Mouse (Mus musculus): ENCODE data around the gene Tvp23a. TPM values are rescaled to one million over a fixed set of nuclear protein-coding genes. Genes with fewer than 3 reads are reported as not detected.

Tvp23a gene
- polyA plus RNA-seq, 1 experiment from 2014 or later = 12.1 TPM

- no peak overlapping the region for H3K4me3 ChIP-seq
- WGBS = 87% methylated on average over 9 of the region's 9 CpGs
- H3K9me3 ChIP-seq = no peaks in the 10 kb centered on the region
- no peak overlapping the region for H3K4me2 ChIP-seq
- peaks cover 91% of the 10 kb centered on the region for H3K36me3 ChIP-seq
- H3K27me3 ChIP-seq = no peaks in the 10 kb centered on the region
- H3K9ac ChIP-seq = no peak overlapping the region
- peaks cover 3% of the 10 kb centered on the region for H3K4me1 ChIP-seq
- H3K27ac ChIP-seq = no peak overlapping the region
- no peak for ATAC-seq (ENCODE audit: insufficient number of reproducible peaks, low FRiP score, low TSS enrichment, low read depth)
Measured at GRCm38 (mm10) chr16:10417723-10418259, 29.4 kb downstream of the Tvp23a start.

- no peaks in the 10 kb centered on the region for H3K9me3 ChIP-seq
- no peak for ATAC-seq (ENCODE audit: insufficient number of reproducible peaks, low FRiP score, low TSS enrichment, low read depth)
- H3K4me3 ChIP-seq = no peak overlapping the region
- 93% methylated on average over 4 of the region's 4 CpGs for WGBS
- no peak overlapping the region for H3K9ac ChIP-seq
- H3K27ac ChIP-seq = no peak overlapping the region
- peaks cover 81% of the 10 kb centered on the region for H3K36me3 ChIP-seq
- no peaks in the 10 kb centered on the region for H3K27me3 ChIP-seq
- H3K4me2 ChIP-seq = no peak overlapping the region
- H3K4me1 ChIP-seq = peaks cover 10% of the 10 kb centered on the region
Measured at GRCm38 (mm10) chr16:10416866-10417265, 30.3 kb downstream of the Tvp23a start.

- 73% methylated on average over 6 of the region's 6 CpGs for WGBS
- H3K27me3 ChIP-seq = no peaks in the 10 kb centered on the region
Measured at GRCm38 (mm10) chr16:10415976-10416375, 31.2 kb downstream of the Tvp23a start.

GRCm38 (mm10) chr16:10411764-10412746 lies 35.1 kb downstream of the Tvp23a start, which contains the start of gene Nubp1:
Nubp1 (plus strand) TSS chr16:10411948.
- Histone ChIP-seq H3K4me2 (peak within 1 kb of the TSS; percentile 73), H3K4me3 (peak within 1 kb of the TSS; percentile 88), H3K36me3 (peaks cover 38% of the 10 kb centered on the region), H3K9ac (peak within 1 kb of the TSS; percentile 79), H3K4me1 (peaks cover 10% of the 10 kb centered on the region), H3K27ac (peak within 1 kb of the TSS; percentile 95), H3K27me3 (no peaks in the 10 kb centered on the region), H3K9me3 (no peaks in the 10 kb centered on the region)
- ATAC-seq (ENCODE audit: insufficient number of reproducible peaks, low FRiP score, low TSS enrichment, low read depth) = peak; percentile 94
- 3% methylated on average over 56 of the region's 56 CpGs for WGBS

More at GRCm38 (mm10) chr16:10415976-10416375, 31.2 kb downstream of the Tvp23a start:
- H3K9me3 ChIP-seq = no peaks in the 10 kb centered on the region
- H3K27ac ChIP-seq = no peak overlapping the region
- H3K36me3 ChIP-seq = peaks cover 72% of the 10 kb centered on the region
- no peak overlapping the region for H3K9ac ChIP-seq
- H3K4me2 ChIP-seq = no peak overlapping the region
- no peak for ATAC-seq (ENCODE audit: insufficient number of reproducible peaks, low FRiP score, low TSS enrichment, low read depth)
- no peak overlapping the region for H3K4me3 ChIP-seq
- peaks cover 10% of the 10 kb centered on the region for H3K4me1 ChIP-seq

- Histone ChIP-seq H3K36me3 (no peaks in the 10 kb centered on the region), H3K4me2 (no peak overlapping the region), H3K27ac (no peak overlapping the region), H3K9ac (no peak overlapping the region), H3K4me1 (peaks cover 8% of the 10 kb centered on the region), H3K27me3 (peaks cover 12% of the 10 kb centered on the region), H3K4me3 (no peak overlapping the region), H3K9me3 (no peaks in the 10 kb centered on the region)
- ATAC-seq (ENCODE audit: insufficient number of reproducible peaks, low FRiP score, low TSS enrichment, low read depth) = no peak
- WGBS = 34% methylated on average over 7 of the region's 7 CpGs
Measured at GRCm38 (mm10) chr16:10399160-10399559, 48.0 kb downstream of the Tvp23a start.

- ATAC-seq (ENCODE audit: insufficient number of reproducible peaks, low FRiP score, low TSS enrichment, low read depth) = no peak
- Histone ChIP-seq H3K4me1 (peaks cover 8% of the 10 kb centered on the region), H3K4me2 (no peak overlapping the region), H3K27me3 (peaks cover 15% of the 10 kb centered on the region), H3K36me3 (no peaks in the 10 kb centered on the region), H3K9me3 (no peaks in the 10 kb centered on the region), H3K27ac (no peak overlapping the region), H3K4me3 (no peak overlapping the region), H3K9ac (no peak overlapping the region)
- 71% methylated on average over 5 of the region's 5 CpGs for WGBS
Measured at GRCm38 (mm10) chr16:10398755-10399154, 48.4 kb downstream of the Tvp23a start.

GRCm38 (mm10) chr16:10394699-10395540 lies 52.2 kb downstream of the Tvp23a start, which contains the start of gene Tekt5:
Tekt5 (minus strand) TSS chr16:10395490.
- H3K9ac ChIP-seq = no peak within 1 kb of the TSS
- no peaks in the 10 kb centered on the region for H3K36me3 ChIP-seq
- H3K4me2 ChIP-seq = peak within 1 kb of the TSS; percentile 49
- no peaks in the 10 kb centered on the region for H3K9me3 ChIP-seq
- no peak for ATAC-seq (ENCODE audit: insufficient number of reproducible peaks, low FRiP score, low TSS enrichment, low read depth)
- no peak within 1 kb of the TSS for H3K27ac ChIP-seq
- 6% methylated on average over 37 of the region's 37 CpGs for WGBS
- peak within 1 kb of the TSS; percentile 25 for H3K4me3 ChIP-seq
- H3K27me3 ChIP-seq = peaks cover 15% of the 10 kb centered on the region
- H3K4me1 ChIP-seq = peaks cover 8% of the 10 kb centered on the region

GRCm38 (mm10) chr16:10392587-10392986 lies 54.6 kb downstream of the Tvp23a start:
- ATAC-seq (ENCODE audit: insufficient number of reproducible peaks, low FRiP score, low TSS enrichment, low read depth) = no peak
- Histone ChIP-seq H3K9ac (no peak overlapping the region), H3K4me3 (no peak overlapping the region), H3K27me3 (peaks cover 15% of the 10 kb centered on the region), H3K36me3 (no peaks in the 10 kb centered on the region), H3K27ac (no peak overlapping the region), H3K9me3 (no peaks in the 10 kb centered on the region), H3K4me2 (no peak overlapping the region), H3K4me1 (peaks cover 8% of the 10 kb centered on the region)
- WGBS = 81% methylated on average over 9 of the region's 9 CpGs

- no peaks in the 10 kb centered on the region for H3K27me3 ChIP-seq
- no peak overlapping the region for H3K9ac ChIP-seq
- no peak overlapping the region for H3K4me2 ChIP-seq
- 86% methylated on average over 6 of the region's 6 CpGs for whole genome bisulfite sequencing
- H3K4me1 ChIP-seq = no peaks in the 10 kb centered on the region
- no peak for ATAC-seq (ENCODE audit: insufficient number of reproducible peaks, low FRiP score, low TSS enrichment, low read depth)
- H3K27ac ChIP-seq = no peak overlapping the region
- H3K9me3 ChIP-seq = no peaks in the 10 kb centered on the region
- no peaks in the 10 kb centered on the region for H3K36me3 ChIP-seq
- no peak overlapping the region for H3K4me3 ChIP-seq
Measured at GRCm38 (mm10) chr16:10388634-10389365, 58.4 kb downstream of the Tvp23a start.

GRCm38 (mm10) chr16:10385261-10385660 lies 61.9 kb downstream of the Tvp23a start:
- Histone ChIP-seq H3K9me3 (no peaks in the 10 kb centered on the region), H3K4me1 (no peaks in the 10 kb centered on the region), H3K27ac (peak overlapping the region; percentile 62; the same call in 1 of the 2 replicates), H3K27me3 (no peaks in the 10 kb centered on the region), H3K36me3 (no peaks in the 10 kb centered on the region), H3K4me3 (no peak overlapping the region), H3K9ac (no peak overlapping the region), H3K4me2 (no peak overlapping the region)
- ATAC-seq (ENCODE audit: insufficient number of reproducible peaks, low FRiP score, low TSS enrichment, low read depth) = no peak
- 74% methylated on average over 12 of the region's 12 CpGs for WGBS

- Histone ChIP-seq H3K4me2 (peak overlapping the region; percentile 27), H3K4me1 (no peaks in the 10 kb centered on the region), H3K9ac (no peak overlapping the region), H3K27ac (peak overlapping the region; percentile 62), H3K4me3 (no peak overlapping the region), H3K9me3 (no peaks in the 10 kb centered on the region), H3K27me3 (no peaks in the 10 kb centered on the region), H3K36me3 (no peaks in the 10 kb centered on the region)
- WGBS = 67% methylated on average over 3 of the region's 3 CpGs
- ATAC-seq (ENCODE audit: insufficient number of reproducible peaks, low FRiP score, low TSS enrichment, low read depth) = no peak
Measured at GRCm38 (mm10) chr16:10384544-10384943, 62.6 kb downstream of the Tvp23a start.

Measured in limb, embryonic 15.5 days (tissue).